Mouse (Mus musculus) gastrocnemius, adult 18-20 months (tissue): ENCODE measurements around the gene Huwe1. TPM values are rescaled to one million over a fixed set of nuclear protein-coding genes. Genes with fewer than 3 reads are reported as not detected.

ENCODE experiments used
- DNase-seq: peaks from one replicate; pipeline ENCODE4 v3.0.0; 2021; ENCODE audit warnings: low spot score
- long read RNA-seq, 2 experiments: library from polyadenylated mRNA; stranded (forward); transcript quantifications; one replicate each; pipeline ENCODE4 v2.0.0; 2021
- total RNA-seq, 2 experiments: library from RNA; stranded (reverse); gene quantifications; 2 replicates each; pipeline ENCODE4 v1.2.3; 2021

The Huwe1 gene
- 100 to 1,000 TPM in 1 of 2 experiments, 10 to 100 TPM in 1; 99.1 to 112 TPM for total RNA-seq
- long read RNA-seq, experiment 1, partial matches to known transcripts = 13 of 19 reads
- long read RNA-seq, experiment 1, other reads (novel, unspliced or antisense) = 6 of 19 reads
- long read RNA-seq, experiment 2, partial matches to known transcripts = 8 of 13 reads
- long read RNA-seq, experiment 2, other reads (novel, unspliced or antisense) = 5 of 13 reads

DNA sequence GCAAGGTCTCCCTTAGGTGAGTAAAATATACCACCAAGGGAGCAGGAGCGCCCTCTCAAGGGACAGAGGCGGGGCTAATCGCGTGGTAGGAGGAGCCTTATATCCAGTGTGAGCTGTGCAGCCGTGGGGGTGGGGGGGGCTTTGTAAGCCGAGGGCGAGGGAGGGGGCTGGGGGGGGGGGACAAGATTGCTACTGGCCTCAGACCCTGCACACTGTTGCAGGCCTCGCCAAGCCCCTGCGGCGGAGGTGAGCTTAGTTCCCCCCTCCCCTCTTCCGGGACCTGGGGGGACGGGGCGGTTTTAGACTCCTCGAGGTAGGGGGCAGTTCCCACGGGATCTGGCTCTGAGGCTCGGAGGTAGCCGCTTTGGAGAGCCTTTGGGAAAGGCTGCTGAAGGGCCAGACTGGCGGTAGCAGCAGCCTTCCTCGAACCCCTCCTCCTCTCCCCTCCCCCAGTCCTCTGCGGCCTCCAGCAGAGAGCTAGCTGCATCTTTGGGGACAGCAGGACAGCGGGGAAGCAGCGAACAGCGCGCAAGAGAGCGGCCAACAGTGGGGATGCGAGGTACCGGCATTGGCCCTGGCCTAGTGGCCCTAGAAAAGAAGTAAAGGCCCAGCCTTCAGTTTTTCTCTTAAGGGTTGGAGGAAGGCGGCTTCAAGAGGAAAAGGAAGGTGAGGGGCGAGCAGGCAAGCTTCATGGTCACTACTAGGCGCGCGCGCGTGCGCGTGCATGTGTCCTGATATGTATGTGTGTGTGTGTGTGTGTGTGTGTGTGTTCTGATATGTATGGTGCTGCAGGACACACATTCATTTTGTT is at the start of gene Huwe1:
Huwe1 (plus strand) TSS at position 107 of the 811 bp plus-strand sequence.
- peak; percentile 51 for DNase-seq

DNA sequence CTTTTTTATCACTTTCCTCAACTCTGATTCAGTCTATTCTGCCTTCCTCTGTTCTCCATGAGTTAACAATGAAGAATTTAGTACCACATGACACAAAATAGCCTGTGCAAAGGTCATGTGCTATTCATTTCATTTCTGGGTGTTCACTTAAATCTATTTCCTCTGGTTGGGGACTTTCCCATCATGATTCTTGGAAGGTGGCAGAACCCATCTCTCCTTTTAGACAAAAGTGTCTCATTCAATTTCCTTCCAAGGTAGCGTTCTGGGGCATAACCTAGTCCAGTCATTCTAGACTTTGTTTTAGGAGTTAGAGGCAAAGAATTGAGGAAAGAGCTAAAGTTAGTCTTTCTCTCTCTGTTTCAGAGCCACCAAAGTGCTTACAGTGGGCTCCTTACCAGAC is 20.3 kb upstream of the Huwe1 start:
- DNase-seq = no peak

- no peak for DNase-seq
Measured at GRCm38 (mm10) chrX:151782939-151783338, 17.7 kb upstream of the Huwe1 start.

DNA sequence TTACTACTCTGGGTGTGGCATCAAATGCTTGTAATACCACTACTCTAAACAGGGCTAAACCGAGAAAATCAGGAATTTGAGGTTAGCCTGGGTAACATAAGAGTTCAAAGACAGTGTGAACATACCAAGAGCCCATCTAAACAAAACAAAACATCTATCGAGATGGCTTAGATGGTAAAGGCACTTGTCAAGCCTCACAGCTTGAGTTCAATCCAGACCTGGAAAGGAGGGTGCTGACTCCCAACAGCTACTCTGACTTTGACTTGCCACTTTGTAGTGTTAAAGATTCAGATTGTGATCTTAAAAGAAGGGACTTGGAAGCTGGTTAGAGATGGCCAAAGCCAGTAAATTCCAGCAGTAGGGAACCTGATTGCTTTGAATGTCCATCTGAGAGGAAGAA is 7.8 kb upstream of the Huwe1 start:
- no peak for DNase-seq

GRCm38 (mm10) chrX:151797970-151798369 is 2.6 kb upstream of the Huwe1 start:
- no peak for DNase-seq

- no peak for DNase-seq
Measured at GRCm38 (mm10) chrX:151802328-151802955, 1.8 kb downstream of the Huwe1 start.

DNA sequence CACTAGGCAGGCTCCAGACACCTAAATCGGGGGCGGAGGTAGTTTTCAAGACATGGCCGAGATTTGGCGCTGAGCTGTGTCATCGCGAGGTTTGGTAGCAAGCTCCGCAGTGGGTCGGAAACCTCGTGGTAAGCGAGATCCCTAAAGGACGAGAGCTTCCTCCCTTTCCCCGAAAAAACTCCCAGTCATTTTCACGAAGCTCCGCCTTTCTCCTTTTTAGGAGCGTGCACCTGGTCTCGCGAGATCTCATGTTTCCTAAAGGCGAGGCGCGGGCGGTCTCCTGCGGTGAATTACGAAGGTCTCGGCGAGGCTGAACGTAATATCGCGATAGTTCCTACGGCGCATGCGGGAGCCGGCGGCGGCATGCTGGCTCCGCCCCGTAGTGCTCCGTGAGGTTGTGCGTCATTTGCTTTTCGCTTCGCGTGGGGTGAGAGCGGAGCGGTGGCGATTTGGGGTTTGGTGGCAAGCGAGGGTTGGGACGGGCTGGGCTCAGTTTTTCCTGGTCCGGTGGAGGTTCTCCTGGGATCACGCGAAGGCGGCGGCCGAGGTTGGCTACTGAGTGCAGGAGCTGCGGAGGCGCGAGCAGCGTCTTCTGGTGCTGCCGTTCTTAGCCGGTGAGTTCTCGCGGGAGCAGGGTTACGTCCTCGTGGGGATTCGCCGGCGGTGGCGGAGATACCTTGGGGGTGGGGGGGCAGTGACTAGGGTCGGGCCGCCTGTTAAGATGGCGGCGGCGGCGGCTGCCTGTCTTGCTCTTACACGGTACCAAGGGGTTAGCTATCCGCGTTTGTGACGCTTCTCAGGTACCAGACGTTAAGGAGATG is 2.6 kb downstream of the Huwe1 start:
- DNase-seq = peak; percentile 94

DNA sequence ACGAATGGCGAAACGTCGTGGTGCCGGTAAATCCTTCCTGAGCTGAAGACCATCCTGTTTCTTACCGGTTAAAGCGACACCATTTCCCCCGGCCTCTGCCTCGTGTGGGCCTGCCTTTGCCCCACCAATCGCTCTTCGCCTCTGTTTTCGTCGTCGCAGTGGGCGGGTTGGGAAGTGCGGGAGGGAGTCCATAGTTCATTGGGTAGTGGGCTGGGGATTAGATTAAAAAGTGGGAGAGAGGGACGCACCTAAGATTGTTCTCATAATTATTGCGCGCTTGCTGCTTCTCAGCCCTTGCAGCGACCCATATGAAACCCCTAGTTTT is 3.1 kb downstream of the Huwe1 start:
- peak; percentile 24 for DNase-seq

DNA sequence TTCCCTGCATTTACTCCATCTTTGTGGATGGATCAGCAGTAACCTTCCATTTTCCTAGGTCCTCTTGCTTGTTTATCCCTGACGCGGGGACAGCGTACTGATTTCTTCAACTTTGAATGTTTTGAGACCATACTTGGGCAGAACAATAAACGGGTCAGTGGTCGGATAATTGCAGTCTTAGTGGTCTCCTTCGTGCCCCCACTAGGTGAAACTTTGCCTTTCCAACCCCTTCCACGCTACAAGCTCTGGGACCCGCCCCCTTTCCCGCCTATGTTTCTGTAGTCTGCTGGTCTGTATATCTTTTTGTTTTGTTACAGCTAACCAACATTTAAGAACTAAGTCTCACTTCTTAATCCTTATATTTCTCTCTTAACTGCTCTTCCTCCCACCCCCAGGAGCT is 3.8 kb downstream of the Huwe1 start:
- DNase-seq = no peak

GRCm38 (mm10) chrX:151811481-151811880 is 10.9 kb downstream of the Huwe1 start:
- no peak for DNase-seq

DNA sequence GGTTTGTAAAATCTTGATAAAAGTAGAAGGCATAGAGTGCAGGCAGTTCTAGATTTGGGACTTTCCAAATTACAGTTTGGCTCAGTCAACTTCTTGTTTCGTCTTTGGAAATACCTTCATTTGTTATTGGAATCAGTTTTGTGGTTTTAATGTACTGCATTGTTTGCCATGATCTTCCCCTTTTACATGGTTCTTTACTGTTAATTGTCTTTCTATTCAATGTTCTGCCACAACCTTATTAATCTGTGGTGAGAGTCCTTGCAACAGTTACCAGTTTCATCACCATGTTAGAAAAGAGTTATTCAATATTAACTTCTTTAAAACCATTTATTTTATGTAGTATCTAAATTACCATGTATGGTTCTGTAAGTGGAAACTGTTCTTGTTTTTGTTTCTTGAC is 13.0 kb downstream of the Huwe1 start:
- DNase-seq = no peak

DNA sequence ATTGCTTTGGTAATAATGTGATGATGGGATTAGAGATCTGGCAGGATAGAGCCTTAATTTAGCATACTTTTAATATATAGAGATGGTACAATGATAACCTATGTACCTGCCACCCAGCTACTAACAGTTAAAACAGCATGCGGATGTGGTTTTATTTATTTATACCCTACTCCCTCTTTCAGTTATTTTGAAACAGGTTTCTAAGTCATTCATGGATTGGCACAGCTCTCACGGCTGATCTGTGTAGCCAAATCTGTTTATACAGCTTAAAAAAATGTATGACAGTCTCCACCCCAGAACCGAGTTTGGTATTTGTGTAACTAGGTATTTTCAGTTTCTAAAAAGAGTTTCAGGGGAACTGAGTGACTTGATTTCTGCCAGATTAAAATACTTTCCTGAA is 17.1 kb downstream of the Huwe1 start:
- DNase-seq = no peak

GRCm38 (mm10) chrX:151828971-151829370 is 28.4 kb downstream of the Huwe1 start:
- DNase-seq = no peak

GRCm38 (mm10) chrX:151831260-151831659 is 30.7 kb downstream of the Huwe1 start:
- no peak for DNase-seq

GRCm38 (mm10) chrX:151832982-151833381 is 32.4 kb downstream of the Huwe1 start:
- no peak for DNase-seq

- DNase-seq = peak; percentile 14
Measured at GRCm38 (mm10) chrX:151859436-151859835, 58.8 kb downstream of the Huwe1 start.

GRCm38 (mm10) chrX:151910692-151911091 is 110.1 kb downstream of the Huwe1 start:
- no peak for DNase-seq

GRCm38 (mm10) chrX:151912267-151912666 is 111.7 kb downstream of the Huwe1 start:
- DNase-seq = no peak

DNA sequence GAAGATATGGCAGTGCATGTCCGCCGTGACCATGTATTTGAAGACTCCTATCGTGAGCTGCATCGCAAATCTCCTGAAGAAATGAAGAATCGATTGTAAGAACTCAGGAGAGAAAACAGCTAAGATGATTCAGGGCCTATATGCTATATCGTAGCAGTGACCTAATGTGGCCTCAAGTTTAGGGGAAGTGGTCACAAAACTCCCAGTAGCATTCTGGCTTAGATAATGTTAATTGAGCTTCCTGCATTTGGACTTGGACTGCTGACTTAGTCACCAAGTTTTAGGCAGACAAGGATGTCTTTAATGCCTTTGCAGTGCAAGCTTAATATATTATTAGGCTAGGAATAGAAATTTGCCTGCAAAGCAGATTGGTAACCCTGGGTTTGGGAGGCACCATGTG is 128.8 kb downstream of the Huwe1 start:
- DNase-seq = no peak

DNA sequence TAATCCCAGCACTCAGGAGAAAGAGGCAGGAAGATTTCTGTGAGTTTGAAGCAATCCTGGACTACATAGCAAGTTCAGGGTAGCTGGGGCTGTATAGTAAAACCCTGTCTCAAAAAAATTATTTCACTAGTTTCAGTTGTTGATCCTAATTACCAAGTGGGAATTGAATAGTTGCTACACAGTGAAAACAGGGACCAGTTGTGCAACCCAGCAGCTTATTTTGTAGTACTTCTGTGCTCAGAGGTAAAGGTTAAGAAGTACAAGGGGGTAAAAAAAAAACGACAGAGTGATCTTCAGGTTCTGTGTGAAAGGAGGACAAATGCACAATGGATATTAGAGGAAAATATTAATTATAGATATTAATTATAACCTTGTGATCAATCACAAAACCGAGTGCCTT is 138.2 kb downstream of the Huwe1 start:
- DNase-seq = no peak

GRCm38 (mm10) chrX:151946986-151947385 is 146.4 kb downstream of the Huwe1 start:
- no peak for DNase-seq

GRCm38 (mm10) chrX:151947781-151948180 is 147.2 kb downstream of the Huwe1 start:
- DNase-seq = no peak
